Mouse (Mus musculus) liver, postnatal 0 days (tissue): ENCODE measurements at regions not wholly inside any gene's neighbourhood (a gene's known extent, or its start where the extent isn't known, plus 50 kb on each side); places are given as distances from the start of the nearest gene placed in this dataset.

Source experiments
- CTCF ChIP-seq: sonication (generic); IDR thresholded peaks from 2 replicates; pipeline ENCODE4 v1.5.1; 2016; ENCODE audit warnings: antibody characterized with exemption, low read depth
- EP300 ChIP-seq: IDR thresholded peaks from 2 replicates; pipeline ENCODE4 v1.6.1; 2016; ENCODE audit warnings: antibody characterized with exemption, low read depth, mild to moderate bottlenecking

DNA sequence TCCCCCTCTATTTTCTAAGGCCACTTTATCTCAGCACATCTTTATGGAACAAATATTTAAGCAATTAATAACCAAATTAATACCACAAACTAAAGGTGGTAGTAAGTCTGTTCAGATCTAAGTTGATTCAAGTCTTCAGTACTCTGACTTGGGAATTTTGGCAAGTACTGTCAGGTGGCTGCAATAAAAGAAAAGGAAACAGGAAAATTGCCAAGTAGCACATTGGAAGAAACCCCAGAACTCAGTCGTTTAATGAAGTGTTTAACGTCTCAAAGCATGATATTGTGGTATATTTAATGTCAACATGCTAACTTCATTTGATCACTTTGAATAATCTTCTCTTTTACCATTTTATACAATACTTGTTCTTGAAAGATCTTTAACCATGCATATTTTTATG lies 142.2 kb downstream of the Gm11146 start:
- TF ChIP-seq CTCF (no peak), EP300 (no peak)
